Mouse (Mus musculus): ENCODE measurements at regions not wholly inside any gene's neighbourhood (a gene's known extent, or its start where the extent isn't known, plus 50 kb on each side); places are given as distances from the start of the nearest gene placed in this dataset.
A peak's percentile ranks its signal among the peaks of the same experiment; 100 is the strongest.

GRCm38 (mm10) chr1:88578231-88578620 lies 68.4 kb upstream of the Glrp1 start:
- H3K9me3 ChIP-seq (replicated peaks; ENCODE audit: low read length) = peaks cover 38% of the 10 kb centered on the region
- H3K79me2 ChIP-seq (replicated peaks; ENCODE audit: control insufficient read depth, extremely low read depth, insufficient read depth, poor library complexity, severe bottlenecking) = no peaks in the 10 kb centered on the region
- no peak overlapping the region for H3K9ac ChIP-seq (ENCODE audit: insufficient read depth, low read depth)
- no peak overlapping the region for H3K4me2 ChIP-seq (ENCODE audit: insufficient read depth, low read depth, poor library complexity, severe bottlenecking)
- DNase-seq (ENCODE audit: extremely low read depth) = no peak
- H3K36me3 ChIP-seq (replicated peaks in 1 of 2; ENCODE audit: control insufficient read depth in 1 of 2, insufficient read depth in 1 of 2, low read length in 1 of 2) = no peaks in the 10 kb centered on the region
- H3K4me3 ChIP-seq (replicated peaks in 1 of 3; ENCODE audit: low read depth in 2 of 3, low read length in 2 of 3, poor library complexity in 1 of 3) = no peak overlapping the region
- dilution Hi-C loops (cut with MboI; ENCODE audit: extremely low pct_ligation_motif_present, extremely low pct_unique_long_range_greater_than_20kb, low sequenced_read_pairs) (no loop called here), in situ Hi-C loops (cut with MboI; ENCODE audit: low pct_ligation_motif_present, low pct_unique_long_range_greater_than_20kb, low sequenced_read_pairs) (no loop called here)
- no peaks in the 10 kb centered on the region for H3K27me3 ChIP-seq (replicated peaks)
- TF ChIP-seq CTCF (conservative IDR thresholded peaks at IDR 0.05 in 1 of 2, IDR thresholded peaks at IDR 0.05 in 1 of 2; ENCODE audit: low read depth in 2 of 2, low read length in 2 of 2) = no peak
- no peak for TF ChIP-seq MAX (IDR thresholded peaks at IDR 0.05; ENCODE audit: low read length)
- no peak for TF ChIP-seq HCFC1 (IDR thresholded peaks at IDR 0.05; ENCODE audit: low read depth, low read length)
- peaks cover 6 to 12% of the 10 kb centered on the region in 2 experiments; a peak in 2 of 4 replicates for H3K4me1 ChIP-seq (ENCODE audit: control insufficient read depth in 1 of 2, insufficient read depth in 2 of 2)
- H3K27ac ChIP-seq (ENCODE audit: insufficient read depth, low read depth) = no peak overlapping the region

GRCm38 (mm10) chr1:88577498-88578230 lies 67.8 kb upstream of the Glrp1 start:
- no peak overlapping the region for H3K4me3 ChIP-seq (replicated peaks in 1 of 3; ENCODE audit: low read depth in 2 of 3, low read length in 2 of 3, poor library complexity in 1 of 3)
- H3K4me2 ChIP-seq (ENCODE audit: insufficient read depth, low read depth, poor library complexity, severe bottlenecking) = no peak overlapping the region
- peaks cover 32% of the 10 kb centered on the region for H3K9me3 ChIP-seq (replicated peaks; ENCODE audit: low read length)
- H3K4me1 ChIP-seq (ENCODE audit: control insufficient read depth in 1 of 2, insufficient read depth in 2 of 2) = peaks cover 6 to 8% of the 10 kb centered on the region in 2 experiments; a peak in 2 of 4 replicates
- no peak for DNase-seq (ENCODE audit: extremely low read depth)
- no peak overlapping the region for H3K9ac ChIP-seq (ENCODE audit: insufficient read depth, low read depth)
- H3K36me3 ChIP-seq (replicated peaks in 1 of 2; ENCODE audit: control insufficient read depth in 1 of 2, insufficient read depth in 1 of 2, low read length in 1 of 2) = no peaks in the 10 kb centered on the region
- no peaks in the 10 kb centered on the region for H3K27me3 ChIP-seq (replicated peaks)
- H3K27ac ChIP-seq (ENCODE audit: insufficient read depth, low read depth) = no peak overlapping the region
- in situ Hi-C loops (cut with MboI; ENCODE audit: low pct_ligation_motif_present, low pct_unique_long_range_greater_than_20kb, low sequenced_read_pairs) (no loop called here), dilution Hi-C loops (cut with MboI; ENCODE audit: extremely low pct_ligation_motif_present, extremely low pct_unique_long_range_greater_than_20kb, low sequenced_read_pairs) (no loop called here)
- TF ChIP-seq JUND (conservative IDR thresholded peaks at IDR 0.05; ENCODE audit: low read depth, low read length) = no peak
- no peak for TF ChIP-seq PAX5 (IDR thresholded peaks at IDR 0.05; ENCODE audit: low read length)
- no peak for TF ChIP-seq E2F4 (IDR thresholded peaks at IDR 0.05; ENCODE audit: insufficient replicate concordance, low read depth, low read length)
- no peak for TF ChIP-seq MAX (IDR thresholded peaks at IDR 0.05; ENCODE audit: low read length)
- no peak for TF ChIP-seq ZNF384 (IDR thresholded peaks at IDR 0.05; ENCODE audit: low read depth, low read length)
- TF ChIP-seq CTCF (conservative IDR thresholded peaks at IDR 0.05 in 1 of 2, IDR thresholded peaks at IDR 0.05 in 1 of 2; ENCODE audit: low read depth in 2 of 2, low read length in 2 of 2) = no peak
- TF ChIP-seq RAD21 (IDR thresholded peaks at IDR 0.05; ENCODE audit: low read depth, low read length) = no peak
- TF ChIP-seq MEF2A (IDR thresholded peaks at IDR 0.05; ENCODE audit: borderline replicate concordance, low read depth, low read length) = no peak
- no peaks in the 10 kb centered on the region for H3K79me2 ChIP-seq (replicated peaks; ENCODE audit: control insufficient read depth, extremely low read depth, insufficient read depth, poor library complexity, severe bottlenecking)

- dilution Hi-C loops (cut with MboI; ENCODE audit: extremely low pct_ligation_motif_present, extremely low pct_unique_long_range_greater_than_20kb, low sequenced_read_pairs) = no loop called here
- in situ Hi-C loops (cut with MboI; ENCODE audit: low pct_ligation_motif_present, low pct_unique_long_range_greater_than_20kb, low sequenced_read_pairs) = no loop called here
- Histone ChIP-seq H3K4me1 (ENCODE audit: control insufficient read depth in 1 of 2, insufficient read depth in 2 of 2) (0 out of 4 replicates have a peak, but pooled peaks cover 3 to 4% of the 10 kb centered on the region in 2 experiments), H3K9ac (ENCODE audit: insufficient read depth, low read depth) (no peak overlapping the region; the same call in 1 of the 2 replicates), H3K27ac (ENCODE audit: insufficient read depth, low read depth) (no peak overlapping the region), H3K4me2 (ENCODE audit: insufficient read depth, low read depth, poor library complexity, severe bottlenecking) (0 out of 2 replicates have a peak overlapping the region, but pooled peaks have one; percentile 2), H3K9me3 (replicated peaks; ENCODE audit: low read length) (peaks cover 29% of the 10 kb centered on the region), H3K36me3 (replicated peaks in 1 of 2; ENCODE audit: control insufficient read depth in 1 of 2, insufficient read depth in 1 of 2, low read length in 1 of 2) (no peaks in the 10 kb centered on the region), H3K27me3 (replicated peaks) (no peaks in the 10 kb centered on the region), H3K79me2 (replicated peaks; ENCODE audit: control insufficient read depth, extremely low read depth, insufficient read depth, poor library complexity, severe bottlenecking) (no peaks in the 10 kb centered on the region), H3K4me3 (replicated peaks in 1 of 3; ENCODE audit: low read depth in 2 of 3, low read length in 2 of 3, poor library complexity in 1 of 3) (no peak overlapping the region)
- TF ChIP-seq MAZ (IDR thresholded peaks at IDR 0.05; ENCODE audit: low read depth, low read length) (no peak), MAFK (IDR thresholded peaks at IDR 0.05; ENCODE audit: insufficient replicate concordance, low read length) (peak; percentile 46; the same call in 1 of the 2 replicates), BHLHE40 (IDR thresholded peaks at IDR 0.05; ENCODE audit: low read depth, low read length) (0 out of 2 replicates have a peak, but pooled peaks have one; percentile 20)
- no peak for DNase-seq (ENCODE audit: extremely low read depth)
These were observed 66.2 kb upstream of the Glrp1 start for GRCm38 (mm10) chr1:88575917-88576669.
